Mouse (Mus musculus): ENCODE results near the gene Trpm1. TPM values are rescaled to one million over a fixed set of nuclear protein-coding genes. Genes with fewer than 3 reads are reported as not detected.

Trpm1 gene
- polyA plus RNA-seq, 1 experiment = 0.41 TPM

DNA sequence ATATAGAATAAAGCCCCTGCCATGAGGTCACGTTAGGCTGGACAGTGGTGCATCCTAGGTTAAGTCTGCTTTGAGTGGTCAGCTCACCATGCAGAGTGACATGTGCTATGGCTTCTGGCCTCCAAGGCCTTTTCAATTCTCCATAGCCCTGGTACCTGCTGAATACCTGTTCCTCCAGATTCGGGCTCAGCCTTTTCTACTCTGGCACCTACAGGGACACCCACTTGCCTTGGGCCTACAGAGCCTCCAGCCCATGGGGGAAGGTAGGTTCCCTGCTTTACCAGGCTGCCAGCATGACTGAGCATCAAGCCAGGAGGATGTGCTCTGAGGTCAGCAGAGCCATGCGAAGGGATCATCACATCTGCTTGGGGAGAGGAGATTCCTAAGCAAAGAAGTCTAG is 9.5 kb downstream of the Trpm1 start:
- 86% methylated on average over 3 of the region's 3 CpGs for WGBS
- TF ChIP-seq CTCF (IDR thresholded peaks at IDR 0.05; ENCODE audit: insufficient read depth, low read length) (no peak), POLR2A (IDR thresholded peaks at IDR 0.05; ENCODE audit: borderline replicate concordance, extremely low read depth, low read depth, low read length) (no peak)
- Histone ChIP-seq H3K4me1 (ENCODE audit: control insufficient read depth, insufficient read depth, low read length) (peaks cover 27% of the 10 kb centered on the region), H3K4me3 (replicated peaks; ENCODE audit: extremely low read depth, low read depth, low read length) (no peak overlapping the region)
- DNase-seq = no peak

DNA sequence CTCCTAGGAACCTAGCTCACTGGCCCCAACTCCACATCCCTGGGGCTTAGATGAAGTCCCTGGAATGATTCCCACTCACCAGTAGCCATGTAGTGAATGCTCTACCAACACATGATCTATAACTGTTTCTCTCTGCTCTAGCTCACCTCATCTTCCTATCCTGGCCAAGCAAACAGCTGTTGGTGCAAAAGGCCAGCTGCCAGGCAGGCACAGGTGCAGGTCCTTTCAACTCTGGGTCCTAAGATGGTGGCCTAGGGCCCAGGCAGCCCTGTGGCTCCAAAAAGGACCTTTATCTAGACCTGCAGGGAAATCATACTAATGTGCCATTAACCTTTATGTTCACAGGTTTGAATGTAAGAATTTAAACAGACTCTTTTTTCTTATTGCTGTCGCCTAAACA is 10.3 kb downstream of the Trpm1 start:
- no peak for DNase-seq
- 100% methylated on average over 1 of the region's 1 CpGs for WGBS
- Histone ChIP-seq H3K4me1 (ENCODE audit: control insufficient read depth, insufficient read depth, low read length) (peaks cover 24% of the 10 kb centered on the region), H3K4me3 (replicated peaks; ENCODE audit: extremely low read depth, low read depth, low read length) (no peak overlapping the region)
- TF ChIP-seq POLR2A (IDR thresholded peaks at IDR 0.05; ENCODE audit: borderline replicate concordance, extremely low read depth, low read depth, low read length) (no peak), CTCF (IDR thresholded peaks at IDR 0.05; ENCODE audit: insufficient read depth, low read length) (no peak)

GRCm38 (mm10) chr7:64164997-64165396 is 11.4 kb downstream of the Trpm1 start:
- Histone ChIP-seq H3K4me1 (ENCODE audit: control insufficient read depth, insufficient read depth, low read length) (peaks cover 15% of the 10 kb centered on the region), H3K4me3 (replicated peaks; ENCODE audit: extremely low read depth, low read depth, low read length) (no peak overlapping the region)
- TF ChIP-seq CTCF (IDR thresholded peaks at IDR 0.05; ENCODE audit: insufficient read depth, low read length) (peak; percentile 86), POLR2A (IDR thresholded peaks at IDR 0.05; ENCODE audit: borderline replicate concordance, extremely low read depth, low read depth, low read length) (no peak)
- 57% methylated on average over 3 of the region's 3 CpGs for WGBS
- DNase-seq = no peak

GRCm38 (mm10) chr7:64166025-64166424 is 12.4 kb downstream of the Trpm1 start:
- H3K4me3 ChIP-seq (replicated peaks; ENCODE audit: extremely low read depth, low read depth, low read length) = no peak overlapping the region
- no peak for TF ChIP-seq CTCF (IDR thresholded peaks at IDR 0.05; ENCODE audit: insufficient read depth, low read length)
- no peak for TF ChIP-seq POLR2A (IDR thresholded peaks at IDR 0.05; ENCODE audit: borderline replicate concordance, extremely low read depth, low read depth, low read length)
- WGBS = 74% methylated on average over 3 of the region's 3 CpGs
- DNase-seq = no peak
- peaks cover 9% of the 10 kb centered on the region for H3K4me1 ChIP-seq (ENCODE audit: control insufficient read depth, insufficient read depth, low read length)

DNA sequence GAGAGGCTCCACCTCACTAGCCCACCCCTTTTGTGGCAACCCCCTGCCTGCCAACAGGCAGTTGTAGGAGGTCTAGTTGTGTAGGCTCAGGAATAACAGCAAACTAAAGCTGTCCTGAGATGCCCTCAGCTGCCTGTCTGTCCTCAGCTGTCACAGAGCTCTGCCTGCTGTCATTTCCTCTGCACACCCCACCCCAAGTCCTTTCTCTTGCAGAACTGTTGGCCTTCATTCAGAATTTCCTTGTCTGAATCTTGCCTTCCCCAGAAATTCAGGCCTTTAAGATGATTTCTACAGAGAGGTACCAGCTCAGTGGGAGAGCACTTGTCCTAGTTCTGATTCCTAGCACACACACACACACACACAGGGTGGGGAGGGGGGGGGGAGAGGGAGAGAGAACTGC is 13.1 kb downstream of the Trpm1 start:
- DNase-seq = no peak
- Histone ChIP-seq H3K4me3 (replicated peaks; ENCODE audit: extremely low read depth, low read depth, low read length) (no peak overlapping the region), H3K4me1 (ENCODE audit: control insufficient read depth, insufficient read depth, low read length) (peaks cover 9% of the 10 kb centered on the region)

GRCm38 (mm10) chr7:64179310-64179709 is 25.7 kb downstream of the Trpm1 start:
- DNase-seq = no peak
- Histone ChIP-seq H3K4me1 (ENCODE audit: control insufficient read depth, insufficient read depth, low read length) (no peaks in the 10 kb centered on the region), H3K4me3 (replicated peaks; ENCODE audit: extremely low read depth, low read depth, low read length) (no peak overlapping the region)
- WGBS = 70% methylated on average over 4 of the region's 4 CpGs
- no peak for TF ChIP-seq POLR2A (IDR thresholded peaks at IDR 0.05; ENCODE audit: borderline replicate concordance, extremely low read depth, low read depth, low read length)
- peak; percentile 46 for TF ChIP-seq CTCF (IDR thresholded peaks at IDR 0.05; ENCODE audit: insufficient read depth, low read length)

More for the DNA sequence above, 13.1 kb downstream of the Trpm1 start:
- TF ChIP-seq CTCF (IDR thresholded peaks at IDR 0.05; ENCODE audit: insufficient read depth, low read length) (no peak), POLR2A (IDR thresholded peaks at IDR 0.05; ENCODE audit: borderline replicate concordance, extremely low read depth, low read depth, low read length) (no peak)

GRCm38 (mm10) chr7:64185203-64185931 is 31.7 kb downstream of the Trpm1 start:
- TF ChIP-seq POLR2A (IDR thresholded peaks at IDR 0.05; ENCODE audit: borderline replicate concordance, extremely low read depth, low read depth, low read length) (no peak), CTCF (IDR thresholded peaks at IDR 0.05; ENCODE audit: insufficient read depth, low read length) (no peak)
- no peak for DNase-seq
- Histone ChIP-seq H3K4me3 (replicated peaks; ENCODE audit: extremely low read depth, low read depth, low read length) (no peak overlapping the region), H3K4me1 (ENCODE audit: control insufficient read depth, insufficient read depth, low read length) (no peaks in the 10 kb centered on the region)
- 57% methylated on average over 10 of the region's 10 CpGs for WGBS

- DNase-seq = no peak
- TF ChIP-seq POLR2A (IDR thresholded peaks at IDR 0.05; ENCODE audit: borderline replicate concordance, extremely low read depth, low read depth, low read length) (no peak), CTCF (IDR thresholded peaks at IDR 0.05; ENCODE audit: insufficient read depth, low read length) (no peak)
- 91% methylated on average over 3 of the region's 3 CpGs for WGBS
These were observed 32.3 kb downstream of the Trpm1 start for GRCm38 (mm10) chr7:64185932-64186312.

GRCm38 (mm10) chr7:64192261-64192943 is 38.8 kb downstream of the Trpm1 start:
- peak; percentile 45 for DNase-seq
- WGBS = 14% methylated on average over 14 of the region's 14 CpGs
- Histone ChIP-seq H3K4me1 (ENCODE audit: control insufficient read depth, insufficient read depth, low read length) (peaks cover 9% of the 10 kb centered on the region), H3K4me3 (replicated peaks; ENCODE audit: extremely low read depth, low read depth, low read length) (no peak overlapping the region)
- no peak for TF ChIP-seq POLR2A (IDR thresholded peaks at IDR 0.05; ENCODE audit: borderline replicate concordance, extremely low read depth, low read depth, low read length)
- no peak for TF ChIP-seq CTCF (IDR thresholded peaks at IDR 0.05; ENCODE audit: insufficient read depth, low read length)

More at GRCm38 (mm10) chr7:64185932-64186312, 32.3 kb downstream of the Trpm1 start:
- Histone ChIP-seq H3K4me1 (ENCODE audit: control insufficient read depth, insufficient read depth, low read length) (no peaks in the 10 kb centered on the region), H3K4me3 (replicated peaks; ENCODE audit: extremely low read depth, low read depth, low read length) (no peak overlapping the region)

DNA sequence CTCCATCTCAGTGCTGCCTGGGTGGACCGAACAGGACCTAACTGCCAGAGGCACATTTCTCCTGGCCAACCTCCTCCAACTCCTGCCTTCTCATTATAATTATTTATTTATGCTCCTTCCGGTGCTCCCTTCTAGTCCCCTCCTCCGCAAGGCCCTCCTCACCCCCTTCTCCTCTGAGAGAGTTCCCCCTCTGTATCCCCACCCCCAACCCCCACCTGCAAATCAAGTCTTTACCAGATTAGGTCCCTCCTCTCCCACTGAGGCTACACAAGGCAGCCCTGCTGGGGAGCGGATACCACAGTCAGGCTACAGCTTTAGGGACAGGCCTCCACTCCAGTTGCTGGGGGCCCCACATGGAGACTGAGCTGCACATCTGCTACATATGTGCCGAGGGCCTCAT is 39.8 kb downstream of the Trpm1 start:
- DNase-seq = no peak
- Histone ChIP-seq H3K4me3 (replicated peaks; ENCODE audit: extremely low read depth, low read depth, low read length) (no peak overlapping the region), H3K4me1 (ENCODE audit: control insufficient read depth, insufficient read depth, low read length) (peaks cover 9% of the 10 kb centered on the region)
- no peak for TF ChIP-seq CTCF (IDR thresholded peaks at IDR 0.05; ENCODE audit: insufficient read depth, low read length)
- 70% methylated on average over 5 of the region's 5 CpGs for WGBS

Data from lung, adult 2 months (tissue).